Mouse (Mus musculus): Measurements from ENCODE around the gene Chmp5.

Chmp5 gene

GRCm38 (mm10) chr4:40947565-40948159 lies 545 bp upstream of the Chmp5 start:
- DNase-seq: no peak

GRCm38 (mm10) chr4:40953521-40953920 lies 5.3 kb downstream of the Chmp5 start:
- peak; percentile 40 for DNase-seq

- no peak for DNase-seq
These were observed 7.7 kb downstream of the Chmp5 start for GRCm38 (mm10) chr4:40955942-40956341.

GRCm38 (mm10) chr4:40963536-40963935 lies 15.3 kb downstream of the Chmp5 start:
- no peak for DNase-seq

GRCm38 (mm10) chr4:40969161-40969560 lies 21.0 kb downstream of the Chmp5 start:
- DNase-seq: no peak

GRCm38 (mm10) chr4:40969781-40970591 lies 21.8 kb downstream of the Chmp5 start:
- no peak for DNase-seq

GRCm38 (mm10) chr4:40970592-40970841 lies 22.3 kb downstream of the Chmp5 start:
- DNase-seq: no peak

- peak; percentile 96 for DNase-seq
These were observed 22.9 kb downstream of the Chmp5 start, which contains the start of gene Nfx1 for GRCm38 (mm10) chr4:40970842-40971701. Nfx1 (plus strand) TSS chr4:40970906.

GRCm38 (mm10) chr4:40971744-40972143 lies 23.5 kb downstream of the Chmp5 start:
- DNase-seq: peak; percentile 57

- no peak for DNase-seq
These were observed 25.8 kb downstream of the Chmp5 start for GRCm38 (mm10) chr4:40974011-40974410.

- no peak for DNase-seq
These were observed 27.5 kb downstream of the Chmp5 start for GRCm38 (mm10) chr4:40975678-40976077.

- no peak for DNase-seq
These were observed 28.4 kb downstream of the Chmp5 start for GRCm38 (mm10) chr4:40976651-40977050.

GRCm38 (mm10) chr4:40979430-40979829 lies 31.2 kb downstream of the Chmp5 start:
- no peak for DNase-seq

- no peak for DNase-seq
These were observed 34.3 kb downstream of the Chmp5 start for GRCm38 (mm10) chr4:40982486-40982885.

- no peak for DNase-seq
These were observed 35.5 kb downstream of the Chmp5 start for GRCm38 (mm10) chr4:40983686-40984085.

- DNase-seq: no peak
These were observed 41.4 kb downstream of the Chmp5 start for GRCm38 (mm10) chr4:40989633-40990032.

GRCm38 (mm10) chr4:40996302-40996701 lies 48.1 kb downstream of the Chmp5 start:
- DNase-seq: no peak

GRCm38 (mm10) chr4:40997916-40998315 lies 49.7 kb downstream of the Chmp5 start:
- DNase-seq: no peak

- no peak for DNase-seq
These were observed 52.1 kb downstream of the Chmp5 start for GRCm38 (mm10) chr4:41000271-41000670.

- no peak for DNase-seq
These were observed 52.8 kb downstream of the Chmp5 start for GRCm38 (mm10) chr4:41000842-41001639.

- DNase-seq: no peak
These were observed 65.1 kb downstream of the Chmp5 start for GRCm38 (mm10) chr4:41013351-41013750.
